Mouse (Mus musculus): ENCODE data around the gene Smim5. TPM values are rescaled to one million over a fixed set of nuclear protein-coding genes. Genes with fewer than 3 reads are reported as not detected.
A peak's percentile ranks its signal among the peaks of the same experiment; 100 is the strongest.

The Smim5 gene
- polyA plus RNA-seq, 1 experiment = 0.64 TPM

DNA sequence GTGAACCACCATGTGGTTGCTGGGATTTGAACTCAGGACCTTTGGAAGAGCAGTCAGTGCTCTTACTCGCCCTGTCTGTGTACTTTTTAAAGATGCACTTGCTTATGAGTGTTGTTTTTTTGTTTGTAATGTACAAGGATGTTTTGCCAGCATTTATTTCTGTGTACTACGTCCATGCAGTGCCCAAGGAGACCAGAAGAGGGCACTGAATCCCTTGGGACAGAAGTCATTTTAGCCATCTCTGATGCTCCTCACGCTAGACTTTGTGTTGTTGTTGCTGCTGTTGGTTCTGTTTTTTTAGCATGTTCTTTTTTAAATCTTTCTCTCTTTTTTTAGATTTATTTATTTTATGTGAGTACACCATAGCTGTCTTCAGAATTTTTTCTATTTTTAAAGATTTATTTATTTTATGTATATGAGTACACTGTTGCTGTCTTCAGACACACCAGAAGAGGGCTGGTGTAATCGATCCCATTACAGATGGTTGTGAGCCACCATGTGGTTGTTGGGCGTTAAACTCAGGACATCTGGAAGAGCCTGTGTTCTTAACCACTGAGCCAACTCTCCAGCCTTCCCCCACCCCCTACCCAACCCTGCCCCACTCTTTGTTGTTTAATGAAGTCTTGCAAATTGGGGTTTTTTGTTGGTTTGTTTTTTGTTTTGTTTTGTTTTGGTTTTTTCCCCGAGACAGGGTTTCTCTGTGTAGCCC lies 20.5 kb downstream of the Smim5 start:
- peak in 1 of 2 experiments; percentile 64 for DNase-seq (ENCODE audit: extremely low spot score in 1 of 2, low spot score in 1 of 2)

DNA sequence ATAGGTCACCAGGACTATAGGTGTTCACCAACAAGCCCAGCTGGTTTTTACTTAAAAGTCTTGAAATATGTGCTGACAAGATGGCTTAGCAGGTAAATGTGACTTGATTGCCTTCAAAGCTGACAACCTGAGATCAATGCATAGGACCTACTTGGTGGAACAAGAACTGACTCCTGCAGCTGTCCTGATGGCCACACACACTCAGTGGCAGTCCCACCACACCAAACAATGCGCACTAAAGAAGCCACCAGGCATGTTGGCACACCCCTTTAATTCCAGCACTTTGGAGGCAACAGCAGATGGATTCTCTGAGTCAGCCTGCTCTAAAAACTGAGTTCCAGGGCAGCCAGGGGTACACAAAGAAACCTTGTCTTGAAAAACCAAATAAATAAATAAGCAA lies 22.2 kb downstream of the Smim5 start:
- DNase-seq (ENCODE audit: extremely low spot score in 1 of 2, low spot score in 1 of 2) = no peak

DNA sequence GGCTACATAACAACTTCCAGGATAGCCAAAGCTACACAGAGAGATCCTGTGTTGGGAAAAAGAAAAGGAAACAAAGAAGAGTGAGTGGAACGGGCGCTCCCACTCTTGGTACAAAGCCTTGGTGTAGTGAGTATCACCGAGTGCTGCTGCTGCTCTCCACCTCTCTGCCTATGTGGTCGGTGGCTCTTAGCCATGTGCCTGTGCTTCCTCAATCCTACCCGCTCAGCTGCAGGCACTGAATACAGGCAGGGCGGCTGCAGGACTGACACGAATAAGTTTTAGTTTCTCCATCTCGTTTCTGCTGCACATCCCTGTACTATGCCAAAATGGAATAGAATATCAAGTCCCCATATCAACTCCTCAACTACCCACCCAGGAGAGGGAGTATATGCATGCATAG lies 29.3 kb downstream of the Smim5 start:
- DNase-seq (ENCODE audit: extremely low spot score in 1 of 2, low spot score in 1 of 2) = no peak

DNA sequence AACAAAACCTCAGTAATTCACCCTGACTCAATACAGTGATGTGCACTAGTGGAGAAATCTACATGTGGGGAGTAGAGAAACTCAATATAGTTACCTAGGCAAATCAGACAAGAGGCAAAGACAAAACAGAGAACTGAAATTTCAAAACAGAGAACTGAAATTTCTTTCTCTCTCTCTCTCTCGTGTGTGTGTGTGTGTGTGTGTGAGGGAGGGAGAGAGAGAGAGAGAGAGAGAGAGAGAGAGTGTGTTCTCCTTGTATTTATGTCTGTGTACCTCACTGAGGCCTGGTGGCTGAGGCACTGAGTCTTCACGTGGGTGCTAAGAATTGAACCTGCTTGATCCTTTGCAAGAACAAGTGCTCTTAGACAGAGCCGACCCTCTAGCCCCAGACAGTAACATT lies 30.1 kb downstream of the Smim5 start:
- no peak for DNase-seq (ENCODE audit: extremely low spot score in 1 of 2, low spot score in 1 of 2)

DNA sequence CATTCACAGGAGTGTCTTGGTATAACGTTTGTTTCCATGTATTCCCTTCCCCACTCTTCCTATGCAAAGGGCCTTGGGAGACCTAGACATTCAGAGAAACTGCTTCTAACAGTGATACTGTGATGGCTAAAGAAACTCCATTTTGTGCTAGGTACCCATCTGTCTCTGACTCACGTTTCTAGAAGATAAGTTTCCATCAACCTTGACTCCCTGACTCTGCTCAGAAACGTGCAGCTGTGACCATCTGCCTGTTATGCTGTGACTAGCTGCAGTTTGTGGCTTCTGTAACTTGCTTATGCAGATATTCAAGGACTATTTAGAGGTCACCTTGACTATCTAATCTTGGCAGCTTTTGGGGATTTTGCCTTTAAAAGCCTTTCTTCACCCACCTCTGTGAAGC lies 31.5 kb downstream of the Smim5 start:
- DNase-seq (ENCODE audit: extremely low spot score in 1 of 2, low spot score in 1 of 2) = no peak

DNA sequence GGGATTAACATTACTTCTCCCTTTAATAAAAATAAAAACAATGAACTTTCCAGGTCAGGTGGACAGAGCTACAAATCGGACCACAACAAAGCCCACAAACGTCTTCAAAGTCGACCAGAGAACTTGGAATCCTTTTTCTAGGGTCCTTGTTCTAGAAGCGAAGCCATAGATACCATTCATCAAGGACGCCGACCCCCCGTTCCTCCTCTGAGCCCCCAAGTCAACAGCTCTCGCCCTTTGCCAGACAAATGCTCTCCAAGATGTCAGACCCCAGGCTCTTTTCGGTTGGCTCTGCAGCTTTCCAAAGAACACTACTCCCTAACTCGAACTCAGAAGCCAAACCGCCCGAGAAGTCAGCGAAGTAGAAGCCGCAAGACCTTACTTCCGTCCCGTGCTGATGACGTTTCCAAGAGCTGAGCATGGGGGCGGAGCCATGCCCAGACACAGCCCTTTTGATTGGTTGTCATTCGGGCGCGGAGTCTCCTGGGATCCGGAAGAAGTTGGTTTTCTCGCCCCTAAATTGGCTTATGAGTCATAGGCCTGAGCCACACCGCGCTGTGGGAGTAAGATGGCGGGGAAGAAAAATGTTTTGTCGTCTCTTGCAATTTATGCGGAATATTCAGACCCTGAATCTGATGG lies 33.5 kb downstream of the Smim5 start, which contains the start of the genes Sap30bp and Recql5:
Gene Sap30bp (plus strand): TSS at position 175 of the 639 bp plus-strand sequence.
Gene Recql5 (minus strand): TSS at position 370 of the 639 bp plus-strand sequence.
- DNase-seq (ENCODE audit: extremely low spot score in 1 of 2, low spot score in 1 of 2) = peak; percentile 97 to 99

DNA sequence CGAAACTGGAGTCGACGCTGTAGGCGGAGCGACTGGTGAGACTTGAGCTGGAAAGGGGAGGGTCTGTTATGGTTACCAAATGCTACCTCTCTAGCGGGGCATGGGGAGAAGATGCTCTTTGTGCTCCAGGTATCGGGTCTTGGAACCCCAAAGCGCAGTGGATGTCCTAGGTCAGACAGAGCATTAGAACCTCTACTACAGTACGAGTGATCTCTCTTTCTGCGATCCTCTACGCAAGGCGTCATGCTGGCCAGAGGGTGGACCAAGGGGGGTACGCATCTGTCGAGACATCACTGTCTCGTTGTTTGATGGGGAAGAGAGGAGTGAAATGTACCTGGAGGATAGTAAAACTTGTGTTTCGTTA lies 34.0 kb downstream of the Smim5 start:
- no peak for DNase-seq (ENCODE audit: extremely low spot score in 1 of 2, low spot score in 1 of 2)

DNA sequence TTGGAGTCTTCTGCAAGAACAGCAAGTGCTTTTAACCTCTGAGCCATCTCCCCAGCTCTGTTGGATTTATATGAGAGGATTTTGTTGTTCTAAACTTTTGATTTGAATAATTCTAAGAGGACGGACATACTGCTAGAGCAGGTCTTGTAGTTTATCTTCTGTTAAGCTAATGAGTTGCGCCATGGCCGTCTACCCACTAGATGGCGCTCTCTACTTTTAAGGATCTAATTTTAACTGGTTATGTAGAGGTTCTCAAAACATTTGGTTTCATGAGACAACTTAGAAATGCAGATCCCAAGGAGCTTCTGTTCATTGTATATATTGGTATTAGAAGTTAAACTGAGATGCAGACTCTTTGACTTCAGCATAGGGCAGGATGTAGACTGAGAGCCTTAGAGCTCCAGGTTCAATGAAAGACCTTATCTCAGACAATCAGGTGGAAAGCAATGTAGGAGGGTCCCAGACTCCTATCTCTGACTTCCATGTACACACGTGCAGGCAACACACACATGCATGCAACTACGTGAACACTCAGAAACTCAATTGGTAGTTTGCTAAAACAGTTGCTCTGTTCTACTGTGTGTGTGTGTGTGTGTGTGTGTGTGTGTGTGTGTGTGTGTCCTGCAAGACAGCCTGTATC lies 40.0 kb downstream of the Smim5 start:
- DNase-seq (ENCODE audit: extremely low spot score in 1 of 2, low spot score in 1 of 2) = peak; percentile 35 to 91

DNA sequence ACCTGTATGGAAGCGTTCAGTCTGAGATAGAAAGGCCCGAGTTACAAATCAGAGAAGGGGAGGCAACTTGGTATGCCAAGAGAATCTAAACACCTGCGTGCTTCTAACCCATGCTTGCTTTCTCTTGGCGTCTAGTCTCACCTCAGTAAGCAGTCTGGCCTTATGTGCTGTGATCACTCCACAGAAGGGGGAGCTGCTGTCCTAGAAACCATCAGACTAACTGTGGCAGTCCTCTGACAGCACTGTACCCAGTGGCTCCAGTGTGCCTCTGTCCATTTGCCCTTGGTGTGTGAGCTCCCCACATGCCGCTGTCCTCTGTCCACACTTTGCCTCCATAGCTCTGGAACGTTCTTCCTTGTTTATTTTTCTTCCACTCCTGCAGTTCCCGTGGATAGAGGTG lies 42.2 kb downstream of the Smim5 start:
- DNase-seq (ENCODE audit: extremely low spot score in 1 of 2, low spot score in 1 of 2) = no peak

DNA sequence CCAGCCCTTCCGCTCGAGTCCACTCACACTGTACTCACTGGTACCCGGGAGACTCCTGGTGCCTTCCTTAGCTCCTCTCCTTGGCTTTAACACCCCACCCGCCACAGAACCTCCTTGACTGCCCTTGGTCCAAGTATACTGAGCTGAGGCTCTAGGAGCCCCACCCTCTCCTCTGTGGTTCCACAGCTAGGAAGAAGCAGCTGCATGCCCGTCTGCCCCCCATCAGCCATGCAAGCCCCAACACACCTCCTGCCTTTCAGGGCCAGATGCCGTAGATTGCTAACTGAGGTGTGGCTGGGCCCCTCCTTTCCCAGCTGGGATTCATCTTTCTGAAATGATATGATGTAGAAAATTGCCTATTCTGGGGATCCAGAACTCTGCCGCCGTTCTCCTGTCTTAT lies 45.5 kb downstream of the Smim5 start:
- no peak for DNase-seq (ENCODE audit: extremely low spot score in 1 of 2, low spot score in 1 of 2)

DNA sequence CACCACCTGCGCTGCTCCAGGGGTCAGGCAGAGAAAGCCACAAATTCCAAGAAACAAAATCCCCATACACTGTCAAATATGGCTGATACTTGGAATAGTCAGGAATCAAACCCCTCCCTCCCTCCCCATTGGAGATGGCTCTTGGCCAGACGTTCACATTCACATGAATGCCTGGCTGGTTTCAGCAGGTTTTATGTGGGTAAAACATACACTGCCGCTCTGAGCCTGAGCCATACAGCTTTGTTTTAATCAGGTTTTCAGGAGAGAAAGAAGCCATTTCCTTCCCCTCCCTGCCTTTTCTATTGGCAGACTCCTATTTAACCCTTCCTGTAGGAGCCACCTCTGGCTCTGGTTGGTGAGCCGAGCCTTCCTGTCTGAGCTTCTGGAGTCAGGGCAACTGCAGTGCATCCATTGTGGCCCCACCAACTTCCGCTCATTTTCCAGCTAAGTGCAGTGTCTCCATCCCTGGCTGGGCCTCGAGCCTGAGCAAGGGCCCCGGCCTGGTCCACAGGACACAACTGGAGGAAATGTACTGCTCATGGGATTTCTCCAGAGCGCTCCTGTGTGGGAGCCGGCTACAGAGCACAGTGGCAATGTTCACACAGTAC lies 46.6 kb downstream of the Smim5 start:
- DNase-seq (ENCODE audit: extremely low spot score in 1 of 2, low spot score in 1 of 2) = no peak

DNA sequence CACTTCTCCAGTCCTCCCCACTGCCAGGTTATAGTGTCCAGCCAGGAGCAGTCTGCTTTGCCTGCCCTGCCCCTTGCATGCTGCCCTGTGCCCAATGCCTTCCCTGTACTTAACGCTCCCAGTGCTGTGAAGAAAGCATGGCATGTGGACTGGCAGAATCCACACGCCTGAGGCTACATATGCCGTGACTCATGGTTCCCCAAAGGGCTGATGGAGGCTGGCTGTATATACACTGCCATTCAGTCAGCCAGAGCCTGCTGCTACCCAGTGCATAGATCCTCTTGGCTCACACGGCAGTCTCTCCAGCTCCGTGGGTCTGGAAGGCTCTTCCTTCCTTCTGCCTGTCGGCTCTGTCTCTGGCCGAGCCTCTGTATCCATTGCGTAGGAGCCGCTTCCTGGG lies 48.5 kb downstream of the Smim5 start:
- DNase-seq (ENCODE audit: extremely low spot score in 1 of 2, low spot score in 1 of 2) = no peak

DNA sequence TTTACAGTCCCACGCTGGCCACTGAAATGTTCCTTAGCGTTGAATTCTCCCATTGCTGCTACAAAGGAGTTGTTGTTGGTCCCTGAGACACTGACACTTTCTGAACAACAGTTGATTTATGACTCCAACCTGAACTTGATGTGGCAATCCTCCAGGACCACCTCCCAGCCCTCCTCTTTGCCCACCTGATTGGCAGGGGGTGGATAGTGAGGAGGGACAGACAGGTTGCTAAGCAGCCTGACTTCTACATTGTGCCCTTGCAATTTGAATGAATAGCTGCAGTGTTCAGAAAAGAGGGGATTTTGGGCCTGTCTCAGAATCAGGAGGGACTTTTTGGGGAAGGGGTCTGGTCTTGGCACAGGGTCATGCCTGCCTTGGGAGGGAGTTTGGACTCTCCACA lies 51.0 kb downstream of the Smim5 start:
- no peak for DNase-seq (ENCODE audit: extremely low spot score in 1 of 2, low spot score in 1 of 2)

DNA sequence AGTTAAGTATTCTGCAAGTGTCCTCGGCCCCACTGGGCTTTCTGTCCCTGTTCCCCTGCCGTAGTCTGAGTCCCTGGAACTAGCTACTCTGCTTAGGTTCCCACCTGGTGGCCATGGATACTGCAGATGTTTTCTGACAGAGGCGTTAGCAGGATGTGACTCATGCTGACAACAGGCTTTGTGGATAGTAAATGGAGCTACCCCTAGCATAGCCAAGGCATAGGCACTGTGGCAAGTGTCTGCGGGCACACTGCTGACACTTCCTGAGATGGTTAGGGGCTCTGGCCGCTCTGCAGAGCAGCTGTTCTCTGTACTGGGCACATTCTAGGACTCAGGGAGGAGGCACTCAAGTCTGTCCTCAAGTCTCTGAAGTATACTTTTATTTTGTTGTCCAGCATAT lies 54.9 kb downstream of the Smim5 start:
- no peak for DNase-seq (ENCODE audit: extremely low spot score in 1 of 2, low spot score in 1 of 2)

DNA sequence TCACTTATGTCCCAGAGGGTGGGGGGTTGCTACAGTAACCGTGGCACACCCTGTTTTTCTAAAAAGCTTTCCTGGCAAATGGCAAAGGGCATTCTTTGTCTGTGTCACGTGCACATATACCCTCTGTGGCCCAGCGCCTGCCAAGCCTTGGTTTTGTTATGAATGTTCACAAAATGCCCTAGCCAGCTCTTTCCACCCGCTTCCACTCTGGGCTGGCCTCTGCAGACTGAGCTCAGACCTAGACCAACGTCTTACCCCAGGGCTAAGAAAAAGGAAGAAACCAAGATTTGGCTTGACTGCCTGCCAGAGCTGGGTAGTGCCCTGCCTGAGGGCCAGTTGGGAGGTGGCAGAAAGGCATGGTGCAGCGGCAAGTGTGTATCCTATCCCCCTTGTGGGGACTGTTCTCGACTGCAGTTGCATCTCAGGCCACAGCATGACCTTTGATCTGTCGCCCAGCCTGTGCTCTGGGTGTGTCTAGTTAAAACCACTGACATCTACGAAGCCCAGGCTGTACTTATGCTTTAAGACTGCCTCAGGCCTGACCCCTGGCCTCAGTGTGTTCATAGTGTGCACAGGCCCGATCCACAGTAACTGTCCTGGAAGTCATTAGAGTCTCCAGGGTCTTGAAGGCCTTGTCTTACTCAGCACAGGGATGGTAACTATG lies 55.6 kb downstream of the Smim5 start:
- DNase-seq (ENCODE audit: extremely low spot score in 1 of 2, low spot score in 1 of 2) = peak in 1 of 2 experiments; percentile 15

Other genes with a start within 250 kb of the Smim5 start
- 194 and 200 TPM in 2 replicates for gene Grb2, start 191.4 kb upstream of the Smim5 start, polyA plus RNA-seq (2012; rRNA removed)
- gene Tmem94, start 134.5 kb upstream of the Smim5 start, polyA plus RNA-seq (2012; rRNA removed) = 49.7 and 57.3 TPM in 2 replicates
- gene Caskin2, start 86.3 kb upstream of the Smim5 start, polyA plus RNA-seq (2012; rRNA removed) = 25.8 and 29.3 TPM in 2 replicates
- gene Tsen54, start 85.2 kb upstream of the Smim5 start, polyA plus RNA-seq (2012; rRNA removed) = 15.6 and 16.8 TPM in 2 replicates
- gene Llgl2, start 75.9 kb upstream of the Smim5 start, polyA plus RNA-seq (2012; rRNA removed) = 2.8 and 3.2 TPM in 2 replicates
- 0.55 and 1.1 TPM in 2 replicates for gene Myo15b, start 41.6 kb upstream of the Smim5 start, polyA plus RNA-seq (2012; rRNA removed)
- gene Smim6, start 12.1 kb downstream of the Smim5 start, polyA plus RNA-seq (2012; rRNA removed) = not detected in 2 replicates
- 71.9 and 89.0 TPM in 2 replicates for gene Sap30bp, start 33.3 kb downstream of the Smim5 start, polyA plus RNA-seq (2012; rRNA removed)
- gene Recql5, start 33.5 kb downstream of the Smim5 start, polyA plus RNA-seq (2012; rRNA removed) = 28.4 and 31.7 TPM in 2 replicates
- 5.7 and 7.2 TPM in 2 replicates for gene Itgb4, start 74.7 kb downstream of the Smim5 start, polyA plus RNA-seq (2012; rRNA removed)
- gene Galk1, start 112.8 kb downstream of the Smim5 start, polyA plus RNA-seq (2012; rRNA removed) = 17.6 and 19.3 TPM in 2 replicates
- gene H3f3b, start 128.0 kb downstream of the Smim5 start, polyA plus RNA-seq (2012; rRNA removed) = 347 and 369 TPM in 2 replicates
- 35.4 and 38.1 TPM in 2 replicates for gene Unk, start 130.4 kb downstream of the Smim5 start, polyA plus RNA-seq (2012; rRNA removed)
- gene Unc13d, start 178.0 kb downstream of the Smim5 start, polyA plus RNA-seq (2012; rRNA removed) = 0.84 and 0.90 TPM in 2 replicates
- gene Wbp2, start 187.0 kb downstream of the Smim5 start, polyA plus RNA-seq (2012; rRNA removed) = 391 and 407 TPM in 2 replicates
- 6.2 and 7.4 TPM in 2 replicates for gene Trim47, start 227.2 kb downstream of the Smim5 start, polyA plus RNA-seq (2012; rRNA removed)
- gene Trim65, start 231.2 kb downstream of the Smim5 start, polyA plus RNA-seq (2012; rRNA removed) = 6.2 and 6.3 TPM in 2 replicates
- 36.1 and 44.3 TPM in 2 replicates for gene Mrpl38, start 238.9 kb downstream of the Smim5 start, polyA plus RNA-seq (2012; rRNA removed)

Measured in frontal cortex, adult 2 months (tissue).